Mouse (Mus musculus): Measurements from ENCODE around the gene Enox1. TPM values are rescaled to one million over a fixed set of nuclear protein-coding genes. Genes with fewer than 3 reads are reported as not detected.

Enox1 gene
- total and polyA plus RNA-seq, 3 experiments, result not detected

DNA sequence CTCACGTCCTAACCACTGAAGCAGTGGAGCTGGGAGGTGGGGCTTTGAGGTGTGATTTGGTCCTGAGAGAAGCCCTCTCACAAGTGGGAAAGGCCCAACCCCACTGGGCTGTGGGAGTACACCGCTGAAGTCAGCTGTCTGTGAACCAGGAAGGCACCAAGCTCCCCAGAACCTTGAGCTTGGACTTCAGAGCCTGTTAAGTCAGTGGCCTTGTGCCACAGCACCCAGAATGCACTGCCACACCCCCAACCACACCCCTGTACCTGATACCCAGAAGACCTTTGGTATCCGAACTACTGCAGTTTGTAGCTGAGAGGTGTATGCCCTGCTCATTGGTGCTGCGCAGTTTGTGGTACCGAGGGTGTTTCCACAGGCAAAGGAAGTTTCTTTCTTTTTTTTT, 232.7 kb downstream of the Enox1 start:
- Histone ChIP-seq H3K4me3 (replicated peaks in 1 of 3; ENCODE audit: low read depth in 2 of 3, low read length in 2 of 3, poor library complexity in 1 of 3) (no peak overlapping the region), H3K9ac (ENCODE audit: insufficient read depth, low read depth) (no peak overlapping the region), H3K4me2 (ENCODE audit: insufficient read depth, low read depth, poor library complexity, severe bottlenecking) (no peak overlapping the region), H3K79me2 (replicated peaks; ENCODE audit: control insufficient read depth, extremely low read depth, insufficient read depth, poor library complexity, severe bottlenecking) (no peaks in the 10 kb centered on the region), H3K36me3 (replicated peaks in 1 of 2; ENCODE audit: control insufficient read depth in 1 of 2, insufficient read depth in 1 of 2, low read length in 1 of 2) (no peaks in the 10 kb centered on the region), H3K27me3 (replicated peaks) (no peaks in the 10 kb centered on the region), H3K27ac (ENCODE audit: insufficient read depth, low read depth) (no peak overlapping the region), H3K4me1 (ENCODE audit: control insufficient read depth in 1 of 2, insufficient read depth in 2 of 2) (no peaks in the 10 kb centered on the region), H3K9me3 (replicated peaks; ENCODE audit: low read length) (peaks cover 66% of the 10 kb centered on the region)
- no peak for DNase-seq (ENCODE audit: extremely low read depth)
- TF ChIP-seq CHD1 (IDR thresholded peaks at IDR 0.05; ENCODE audit: low read depth, low read length), result no peak
- in situ Hi-C loops (cut with MboI; ENCODE audit: low pct_ligation_motif_present, low pct_unique_long_range_greater_than_20kb, low sequenced_read_pairs), result no loop called here
- dilution Hi-C loops (cut with MboI; ENCODE audit: extremely low pct_ligation_motif_present, extremely low pct_unique_long_range_greater_than_20kb, low sequenced_read_pairs), result no loop called here

GRCm38 (mm10) chr14:77392476-77392875, 235.9 kb downstream of the Enox1 start:
- in situ Hi-C loops (cut with MboI; ENCODE audit: low pct_ligation_motif_present, low pct_unique_long_range_greater_than_20kb, low sequenced_read_pairs) (no loop called here), dilution Hi-C loops (cut with MboI; ENCODE audit: extremely low pct_ligation_motif_present, extremely low pct_unique_long_range_greater_than_20kb, low sequenced_read_pairs) (no loop called here)

DNA sequence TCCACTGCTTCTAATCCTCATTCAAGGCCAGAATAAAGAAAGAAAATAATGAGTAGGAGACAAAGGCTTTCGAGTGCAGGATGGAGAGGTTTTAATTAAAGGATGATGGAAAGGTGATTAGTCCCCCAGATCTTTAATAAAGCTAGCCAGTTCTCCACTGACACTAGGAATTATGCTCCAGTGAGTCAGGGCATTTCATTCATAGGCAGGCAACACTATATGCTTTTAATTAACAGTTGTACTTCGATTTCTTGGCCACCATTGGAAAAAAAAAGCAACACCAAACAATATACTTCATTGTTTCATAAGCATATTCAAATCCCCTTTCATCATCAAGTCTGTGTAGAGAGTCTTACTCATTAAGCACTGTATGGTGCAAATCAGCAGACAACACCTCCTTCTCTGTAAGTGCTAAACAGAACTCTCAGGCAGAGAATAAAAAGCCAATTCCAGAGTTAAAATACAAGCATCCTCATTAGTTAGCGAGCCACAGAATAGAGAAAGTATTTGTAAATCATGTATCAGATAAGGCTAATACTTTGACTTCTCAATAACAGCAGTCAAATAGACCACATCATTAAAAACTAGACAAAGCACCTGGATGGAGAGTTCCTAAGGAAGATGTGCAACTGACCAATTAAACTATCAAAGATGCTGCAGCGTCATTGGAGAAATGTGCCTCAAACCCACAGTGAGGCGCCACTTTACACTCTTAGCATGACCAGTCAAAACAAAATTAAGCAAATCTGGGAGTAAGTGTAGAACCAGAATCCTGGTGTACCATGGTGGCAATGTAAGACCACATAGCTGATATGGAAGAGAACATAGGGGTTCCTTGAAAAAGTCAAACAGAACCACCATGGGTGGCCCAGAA, 249.9 kb downstream of the Enox1 start:
- Histone ChIP-seq H3K27me3 (replicated peaks) (no peaks in the 10 kb centered on the region), H3K79me2 (replicated peaks; ENCODE audit: control insufficient read depth, extremely low read depth, insufficient read depth, poor library complexity, severe bottlenecking) (no peaks in the 10 kb centered on the region), H3K27ac (ENCODE audit: insufficient read depth, low read depth) (no peak overlapping the region), H3K4me2 (ENCODE audit: insufficient read depth, low read depth, poor library complexity, severe bottlenecking) (no peak overlapping the region), H3K4me1 (ENCODE audit: control insufficient read depth in 1 of 2, insufficient read depth in 2 of 2) (no peaks in the 10 kb centered on the region), H3K4me3 (replicated peaks in 1 of 3; ENCODE audit: low read depth in 2 of 3, low read length in 2 of 3, poor library complexity in 1 of 3) (no peak overlapping the region), H3K9me3 (replicated peaks; ENCODE audit: low read length) (peaks cover 61% of the 10 kb centered on the region), H3K9ac (ENCODE audit: insufficient read depth, low read depth) (no peak overlapping the region), H3K36me3 (replicated peaks in 1 of 2; ENCODE audit: control insufficient read depth in 1 of 2, insufficient read depth in 1 of 2, low read length in 1 of 2) (no peaks in the 10 kb centered on the region)
- no peak for DNase-seq (ENCODE audit: extremely low read depth)
- no peak for TF ChIP-seq EP300 (IDR thresholded peaks at IDR 0.05; ENCODE audit: low read length)
- TF ChIP-seq RCOR1 (conservative IDR thresholded peaks at IDR 0.05; ENCODE audit: low read depth, low read length), result no peak
- no peak for TF ChIP-seq HCFC1 (IDR thresholded peaks at IDR 0.05; ENCODE audit: low read depth, low read length)
- no peak for TF ChIP-seq ELF1 (IDR thresholded peaks at IDR 0.05; ENCODE audit: low read depth, low read length)
- TF ChIP-seq CTCF (conservative IDR thresholded peaks at IDR 0.05 in 1 of 2, IDR thresholded peaks at IDR 0.05 in 1 of 2; ENCODE audit: low read depth in 2 of 2, low read length in 2 of 2), result no peak
- TF ChIP-seq TBP (conservative IDR thresholded peaks at IDR 0.05; ENCODE audit: low read depth, low read length), result no peak
- TF ChIP-seq MEF2A (IDR thresholded peaks at IDR 0.05; ENCODE audit: borderline replicate concordance, low read depth, low read length), result no peak
- TF ChIP-seq KAT2A (IDR thresholded peaks at IDR 0.05; ENCODE audit: insufficient replicate concordance, low read length), result no peak
- in situ Hi-C loops (cut with MboI; ENCODE audit: low pct_ligation_motif_present, low pct_unique_long_range_greater_than_20kb, low sequenced_read_pairs), result no loop called here
- dilution Hi-C loops (cut with MboI; ENCODE audit: extremely low pct_ligation_motif_present, extremely low pct_unique_long_range_greater_than_20kb, low sequenced_read_pairs), result no loop called here

More at GRCm38 (mm10) chr14:77392476-77392875, 235.9 kb downstream of the Enox1 start:
- no peak for DNase-seq (ENCODE audit: extremely low read depth)
- no peaks in the 10 kb centered on the region for H3K4me1 ChIP-seq (ENCODE audit: control insufficient read depth in 1 of 2, insufficient read depth in 2 of 2)
- TF ChIP-seq MEF2A (IDR thresholded peaks at IDR 0.05; ENCODE audit: borderline replicate concordance, low read depth, low read length) (no peak), SMC3 (IDR thresholded peaks at IDR 0.05; ENCODE audit: low read depth, low read length) (no peak), BHLHE40 (IDR thresholded peaks at IDR 0.05; ENCODE audit: low read depth, low read length) (no peak), CHD2 (IDR thresholded peaks at IDR 0.05; ENCODE audit: low read length) (no peak), MAX (IDR thresholded peaks at IDR 0.05; ENCODE audit: low read length) (no peak), RCOR1 (conservative IDR thresholded peaks at IDR 0.05; ENCODE audit: low read depth, low read length) (no peak), USF2 (conservative IDR thresholded peaks at IDR 0.05; ENCODE audit: low read depth, low read length) (no peak), NRF1 (IDR thresholded peaks at IDR 0.05; ENCODE audit: low read depth, low read length) (no peak), NELFE (IDR thresholded peaks at IDR 0.05; ENCODE audit: low read depth, low read length) (no peak), CTCF (conservative IDR thresholded peaks at IDR 0.05 in 1 of 2, IDR thresholded peaks at IDR 0.05 in 1 of 2; ENCODE audit: low read depth in 2 of 2, low read length in 2 of 2) (no peak), MAFK (IDR thresholded peaks at IDR 0.05; ENCODE audit: insufficient replicate concordance, low read length) (no peak), GABPA (IDR thresholded peaks at IDR 0.05; ENCODE audit: insufficient replicate concordance, low read depth, low read length) (no peak), ZKSCAN1 (IDR thresholded peaks at IDR 0.05; ENCODE audit: borderline replicate concordance, low read depth, low read length) (no peak)
- no peak overlapping the region for H3K9ac ChIP-seq (ENCODE audit: insufficient read depth, low read depth)
- H3K9me3 ChIP-seq (replicated peaks; ENCODE audit: low read length), result peaks cover 67% of the 10 kb centered on the region
- no peaks in the 10 kb centered on the region for H3K36me3 ChIP-seq (replicated peaks in 1 of 2; ENCODE audit: control insufficient read depth in 1 of 2, insufficient read depth in 1 of 2, low read length in 1 of 2)
- H3K4me3 ChIP-seq (replicated peaks in 1 of 3; ENCODE audit: low read depth in 2 of 3, low read length in 2 of 3, poor library complexity in 1 of 3), result no peak overlapping the region
- H3K27me3 ChIP-seq (replicated peaks), result no peaks in the 10 kb centered on the region
- H3K4me2 ChIP-seq (ENCODE audit: insufficient read depth, low read depth, poor library complexity, severe bottlenecking), result no peak overlapping the region
- no peak overlapping the region for H3K27ac ChIP-seq (ENCODE audit: insufficient read depth, low read depth)
- no peaks in the 10 kb centered on the region for H3K79me2 ChIP-seq (replicated peaks; ENCODE audit: control insufficient read depth, extremely low read depth, insufficient read depth, poor library complexity, severe bottlenecking)
